Mouse (Mus musculus) stomach, postnatal 0 days (tissue): ENCODE results near the gene Gm15517. TPM values are rescaled to one million over a fixed set of nuclear protein-coding genes. Genes with fewer than 3 reads are reported as not detected.

Experiments
- ATAC-seq: fragments of 200-750 bp; cut with Nextera tagmentation; 2 replicates; pipeline ENCODE4 v1.8.0; 2017; ENCODE audit not compliant: low FRiP score, low TSS enrichment
- DNase-seq: peaks from one replicate; pipeline ENCODE4 v3.0.0-alpha.2; 2016; ENCODE audit warnings: low spot score
- H3K27ac ChIP-seq: fragments of 300-500 bp; sonication (generic); replicated peaks from 2 replicates; pipeline ENCODE4 v1.5.1; 2014; ENCODE audit warnings: mild to moderate bottlenecking, control low read depth
- H3K27me3 ChIP-seq: fragments of 300-500 bp; sonication (generic); 2 replicates; pipeline ENCODE4 v1.6.1; 2014; ENCODE audit warnings: low read length; ENCODE audit not compliant: control insufficient read depth, insufficient read depth
- H3K36me3 ChIP-seq: fragments of 300-500 bp; sonication (generic); 2 replicates; pipeline ENCODE4 v1.6.1; 2014; ENCODE audit warnings: low read length, mixed read lengths; ENCODE audit not compliant: control insufficient read depth, insufficient read depth
- H3K4me1 ChIP-seq: fragments of 300-500 bp; sonication (generic); replicated peaks from 2 replicates; pipeline ENCODE4 v1.6.1; 2014; ENCODE audit warnings: antibody characterized with exemption; ENCODE audit not compliant: control insufficient read depth, insufficient read depth
- H3K4me2 ChIP-seq: fragments of 300-500 bp; sonication (generic); replicated peaks from 2 replicates; pipeline ENCODE4 v1.6.1; 2014; ENCODE audit warnings: low read depth, mild to moderate bottlenecking, control low read depth, moderate library complexity
- H3K4me3 ChIP-seq: fragments of 300-500 bp; sonication (generic); 2 replicates; pipeline ENCODE4 v1.5.1; 2014; ENCODE audit warnings: low read depth, low read length, control low read depth
- H3K9ac ChIP-seq: fragments of 300-500 bp; sonication (generic); 2 replicates; pipeline ENCODE4 v1.6.1; 2014; ENCODE audit warnings: mild to moderate bottlenecking, low read length, control low read depth, mixed read lengths
- H3K9me3 ChIP-seq: fragments of 300-500 bp; sonication (generic); 2 replicates; pipeline ENCODE4 v1.6.1; 2016; ENCODE audit warnings: low read length; ENCODE audit not compliant: control insufficient read depth
- CTCF ChIP-seq: IDR thresholded peaks from 2 replicates; pipeline ENCODE4 v1.5.1; 2016; ENCODE audit warnings: antibody characterized with exemption, low read depth, mild to moderate bottlenecking, moderate library complexity
- EP300 ChIP-seq: optimal IDR thresholded peaks from 2 replicates; pipeline ENCODE3; 2016; ENCODE audit warnings: antibody characterized with exemption
- WGBS: fragments of 180-500 bp; shearing (Covaris S2); extraction: QIAGEN DNeasy Blood & Tissue Kit; methylation state at CpG from one replicate; pipeline ENCODE4 v1.1.7; 2014; 5-methylcytosine and 5-hydroxymethylcytosine counted together
- polyA plus RNA-seq: library from polyadenylated mRNA; unstranded; fragments of >200 nt; fragmentation: Nextera tagmentation; extraction: Ambion mirVana; gene quantifications from 2 replicates; pipeline ENCODE4 v1.2.1, GENCODE M21; 2015

The Gm15517 gene
- polyA plus RNA-seq, 1 experiment from 2014 or later = not detected

- DNase-seq (no peak), ATAC-seq (no peak)
- Histone ChIP-seq H3K27me3 (no peaks in the 10 kb centered on the region), H3K36me3 (no peaks in the 10 kb centered on the region), H3K4me2 (no peak overlapping the region), H3K4me3 (no peak overlapping the region), H3K9me3 (no peaks in the 10 kb centered on the region), H3K4me1 (no peaks in the 10 kb centered on the region), H3K27ac (no peak overlapping the region), H3K9ac (no peak overlapping the region)
- no peak for TF ChIP-seq CTCF
- TF ChIP-seq EP300 = no peak
- 79% methylated on average over 7 of the region's 7 CpGs for WGBS
Observed at GRCm38 (mm10) chr7:44272546-44272945, 11.3 kb downstream of the Gm15517 start.

GRCm38 (mm10) chr7:44273446-44273845 is 12.2 kb downstream of the Gm15517 start:
- Histone ChIP-seq H3K4me3 (no peak overlapping the region), H3K9ac (no peak overlapping the region), H3K4me2 (no peak overlapping the region), H3K4me1 (no peaks in the 10 kb centered on the region), H3K27ac (no peak overlapping the region), H3K9me3 (no peaks in the 10 kb centered on the region), H3K36me3 (no peaks in the 10 kb centered on the region), H3K27me3 (0 out of 2 replicates have a peak, but pooled peaks cover 2% of the 10 kb centered on the region)
- 72% methylated on average over 7 of the region's 7 CpGs for WGBS
- TF ChIP-seq EP300 (no peak), CTCF (no peak)
- DNase-seq (no peak), ATAC-seq (no peak)

- Histone ChIP-seq H3K9me3 (no peaks in the 10 kb centered on the region), H3K9ac (no peak overlapping the region), H3K4me1 (no peaks in the 10 kb centered on the region), H3K36me3 (no peaks in the 10 kb centered on the region), H3K27ac (no peak overlapping the region), H3K4me3 (no peak overlapping the region), H3K4me2 (no peak overlapping the region), H3K27me3 (0 out of 2 replicates have a peak, but pooled peaks cover 2% of the 10 kb centered on the region)
- ATAC-seq = no peak
- WGBS = 35% methylated on average over 11 of the region's 11 CpGs
- TF ChIP-seq EP300 (no peak), CTCF (no peak)
- no peak for DNase-seq
Observed at GRCm38 (mm10) chr7:44274096-44274495, 12.8 kb downstream of the Gm15517 start.

- no peaks in the 10 kb centered on the region for H3K9me3 ChIP-seq
- H3K4me2 ChIP-seq = no peak overlapping the region
- 0 out of 2 replicates have a peak, but pooled peaks cover 2% of the 10 kb centered on the region for H3K27me3 ChIP-seq
- no peaks in the 10 kb centered on the region for H3K4me1 ChIP-seq
- H3K36me3 ChIP-seq = no peaks in the 10 kb centered on the region
- ATAC-seq = no peak
- TF ChIP-seq CTCF = no peak
- TF ChIP-seq EP300 = no peak
- WGBS = 70% methylated on average over 3 of the region's 3 CpGs
- H3K4me3 ChIP-seq = no peak overlapping the region
- no peak for DNase-seq
- no peak overlapping the region for H3K9ac ChIP-seq
- no peak overlapping the region for H3K27ac ChIP-seq
Observed at GRCm38 (mm10) chr7:44275546-44275945, 14.3 kb downstream of the Gm15517 start.

GRCm38 (mm10) chr7:44276461-44277249 is 15.4 kb downstream of the Gm15517 start:
- no peak for DNase-seq
- H3K36me3 ChIP-seq = no peaks in the 10 kb centered on the region
- no peak overlapping the region for H3K27ac ChIP-seq
- no peaks in the 10 kb centered on the region for H3K4me1 ChIP-seq
- 69% methylated on average over 8 of the region's 10 CpGs for WGBS
- H3K9me3 ChIP-seq = no peaks in the 10 kb centered on the region
- H3K27me3 ChIP-seq = 0 out of 2 replicates have a peak, but pooled peaks cover 2% of the 10 kb centered on the region
- ATAC-seq = no peak
- H3K9ac ChIP-seq = no peak overlapping the region
- TF ChIP-seq CTCF (no peak), EP300 (no peak)
- H3K4me3 ChIP-seq = no peak overlapping the region
- no peak overlapping the region for H3K4me2 ChIP-seq

- WGBS = 46% methylated on average over 2 of the region's 2 CpGs
- peak; percentile 33 for DNase-seq
- ATAC-seq = no peak
- H3K9me3 ChIP-seq = no peaks in the 10 kb centered on the region
- H3K4me1 ChIP-seq = no peaks in the 10 kb centered on the region
- no peak overlapping the region for H3K27ac ChIP-seq
- no peak overlapping the region for H3K9ac ChIP-seq
- no peaks in the 10 kb centered on the region for H3K36me3 ChIP-seq
- TF ChIP-seq EP300 (no peak), CTCF (peak; percentile 64)
- H3K27me3 ChIP-seq = 0 out of 2 replicates have a peak, but pooled peaks cover 2% of the 10 kb centered on the region
- no peak overlapping the region for H3K4me3 ChIP-seq
- H3K4me2 ChIP-seq = no peak overlapping the region
Observed at GRCm38 (mm10) chr7:44277250-44277622, 16.0 kb downstream of the Gm15517 start.
